Mouse (Mus musculus) G1E (cell line): Measurements from ENCODE around the gene E130218I03Rik. TPM values are rescaled to one million over a fixed set of nuclear protein-coding genes. Genes with fewer than 3 reads are reported as not detected.
A peak's percentile ranks its signal among the peaks of the same experiment; 100 is the strongest.

Experiments
- ATAC-seq: 2 replicates; pipeline ENCODE4 v1.8.0; 2016; ENCODE audit warnings: mild to moderate bottlenecking; ENCODE audit not compliant: insufficient number of reproducible peaks, poor library complexity, low FRiP score, severe bottlenecking; ENCODE audit errors: extremely low read depth
- DNase-seq: peaks from one replicate; pipeline ENCODE4 v3.0.0; 2012; ENCODE audit warnings: low spot score
- H3K27me3 ChIP-seq: 2 replicates; pipeline ENCODE4 v1.6.1; 2012; ENCODE audit warnings: mild to moderate bottlenecking, low read length, inconsistent platforms; ENCODE audit not compliant: insufficient read depth
- H3K36me3 ChIP-seq: replicated peaks from 2 replicates; pipeline ENCODE3; 2012; ENCODE audit warnings: mild to moderate bottlenecking, inconsistent platforms
- H3K4me1 ChIP-seq: 2 replicates; pipeline ENCODE4 v1.6.1; 2012; ENCODE audit warnings: low read depth, low read length, inconsistent platforms, mixed read lengths; ENCODE audit not compliant: insufficient read depth
- H3K4me3 ChIP-seq: 2 replicates; pipeline ENCODE4 v1.5.1; 2012; ENCODE audit warnings: low read depth, mild to moderate bottlenecking, inconsistent platforms, low read length, moderate library complexity, mixed read lengths
- H3K9me3 ChIP-seq: replicated peaks from 2 replicates; pipeline ENCODE4 v1.6.1; 2012; ENCODE audit warnings: inconsistent platforms
- CTCF ChIP-seq: IDR thresholded peaks from 2 replicates; pipeline ENCODE4 v1.5.1; 2012; ENCODE audit warnings: low read depth, low read length, inconsistent platforms, mixed read lengths
- GATA1 ChIP-seq: IDR thresholded peaks from 2 replicates; pipeline ENCODE4 v1.6.1; 2012; ENCODE audit warnings: borderline replicate concordance, low read length, inconsistent platforms, mixed read lengths
- GATA2 ChIP-seq: IDR thresholded peaks from 2 replicates; pipeline ENCODE4 v1.6.1; 2012; ENCODE audit warnings: low read depth, low read length, inconsistent platforms, borderline replicate concordance
- POLR2AphosphoS5 ChIP-seq: IDR thresholded peaks from 2 replicates; pipeline ENCODE4 v1.6.1; 2012; ENCODE audit warnings: low read depth, low read length, inconsistent platforms; ENCODE audit not compliant: insufficient replicate concordance
- TAL1 ChIP-seq: conservative IDR thresholded peaks from 2 replicates; pipeline ENCODE4 v1.6.1; 2012; ENCODE audit warnings: low read depth, low read length, inconsistent platforms, mixed read lengths
- polyA plus RNA-seq: library from polyadenylated mRNA; stranded (reverse); fragments of >175 nt; gene quantifications from 2 replicates; pipeline ENCODE4 v1.2.3, GENCODE M21; 2012
- total RNA-seq, 2 experiments: library from RNA; stranded (forward) in 1 of 2; stranded (reverse) in 1 of 2; fragments of 200-1000 nt in 1 of 2; fragments of >200 nt in 1 of 2; fragmentation: Nextera tagmentation in 1 of 2; gene quantifications; 2 replicates each; pipeline ENCODE4 v1.2.3; 2014 to 2017

E130218I03Rik gene
- total and polyA plus RNA-seq, 3 experiments, result 0.11 to 0.16 TPM; not detected in 1

- H3K4me1 ChIP-seq, result peaks cover 27% of the 10 kb centered on the region
- TF ChIP-seq TAL1 (no peak), GATA2 (no peak), CTCF (no peak), POLR2AphosphoS5 (no peak), GATA1 (no peak)
- H3K4me3 ChIP-seq, result peak overlapping the region; percentile 32; the same call in 1 of the 2 replicates
- H3K9me3 ChIP-seq, result peaks cover 13% of the 10 kb centered on the region
- DNase-seq (no peak), ATAC-seq (no peak)
- H3K36me3 ChIP-seq, result no peaks in the 10 kb centered on the region
- H3K27me3 ChIP-seq, result peaks cover 97% of the 10 kb centered on the region
These were observed 8.0 kb downstream of the E130218I03Rik start for GRCm38 (mm10) chr4:134251241-134252130.

- peaks cover 27% of the 10 kb centered on the region for H3K4me1 ChIP-seq
- TF ChIP-seq GATA1 (no peak), GATA2 (no peak), POLR2AphosphoS5 (no peak), CTCF (no peak), TAL1 (no peak)
- H3K9me3 ChIP-seq, result peaks cover 13% of the 10 kb centered on the region
- no peaks in the 10 kb centered on the region for H3K36me3 ChIP-seq
- DNase-seq (no peak), ATAC-seq (no peak)
- peaks cover 95% of the 10 kb centered on the region for H3K27me3 ChIP-seq
- no peak overlapping the region; the same call in 1 of the 2 replicates for H3K4me3 ChIP-seq
These were observed 8.9 kb downstream of the E130218I03Rik start for GRCm38 (mm10) chr4:134252131-134252910.

GRCm38 (mm10) chr4:134252911-134253721 lies 9.7 kb downstream of the E130218I03Rik start:
- no peak overlapping the region for H3K4me3 ChIP-seq
- H3K36me3 ChIP-seq, result no peaks in the 10 kb centered on the region
- peaks cover 13% of the 10 kb centered on the region for H3K9me3 ChIP-seq
- H3K27me3 ChIP-seq, result peaks cover 93% of the 10 kb centered on the region
- peaks cover 27% of the 10 kb centered on the region for H3K4me1 ChIP-seq
- no peak for TF ChIP-seq GATA1
- no peak for TF ChIP-seq TAL1
- no peak for TF ChIP-seq CTCF
- TF ChIP-seq GATA2, result no peak
- TF ChIP-seq POLR2AphosphoS5, result no peak
- no peak for ATAC-seq
- no peak for DNase-seq

- DNase-seq, result no peak
- Histone ChIP-seq H3K36me3 (no peaks in the 10 kb centered on the region), H3K9me3 (peaks cover 13% of the 10 kb centered on the region), H3K4me1 (peaks cover 27% of the 10 kb centered on the region), H3K4me3 (no peak within 1 kb of the TSS), H3K27me3 (peaks cover 86% of the 10 kb centered on the region)
- TF ChIP-seq GATA2 (no peak), CTCF (no peak)
- no peak for ATAC-seq
These were observed 10.4 kb downstream of the E130218I03Rik start, which contains the start of gene Grrp1 for GRCm38 (mm10) chr4:134253722-134254324. Gene Grrp1, minus strand, starts transcription at chr4:134254106.

GRCm38 (mm10) chr4:134254835-134255234 lies 11.4 kb downstream of the E130218I03Rik start:
- no peak for ATAC-seq
- H3K36me3 ChIP-seq, result no peaks in the 10 kb centered on the region
- H3K9me3 ChIP-seq, result peaks cover 13% of the 10 kb centered on the region
- no peak for DNase-seq
- H3K27me3 ChIP-seq, result peaks cover 81% of the 10 kb centered on the region
- H3K4me1 ChIP-seq, result peaks cover 17% of the 10 kb centered on the region
- TF ChIP-seq POLR2AphosphoS5 (no peak), TAL1 (no peak), GATA1 (no peak), CTCF (no peak), GATA2 (no peak)
- H3K4me3 ChIP-seq, result no peak overlapping the region
